Mouse (Mus musculus): Measurements from ENCODE around the gene Elmsan1.

- TF ChIP-seq GATA1 (IDR thresholded peaks at IDR 0.05; ENCODE audit: borderline replicate concordance, low read length): no peak
- no peak for TF ChIP-seq FLI1 (IDR thresholded peaks at IDR 0.05; ENCODE audit: low read length)
These were observed 41.7 kb upstream of the Elmsan1 start for GRCm38 (mm10) chr12:84260363-84260762.

Data from megakaryocyte, embryonic 14.5 days (primary cell).